Mouse (Mus musculus): ENCODE results near the gene Atp6v1g2.

Atp6v1g2 gene

GRCm38 (mm10) chr17:35201787-35202186 is 31.7 kb upstream of the Atp6v1g2 start, which contains the start of gene Tnf:
TSS of gene Tnf (minus strand) at chr17:35202007.
- in situ Hi-C loops (cut with MboI, MseI) = loop anchor here (25.0 kb wide), 1 partner anchor 811 kb away; the partner anchor contains the start of gene H2-T24

- in situ Hi-C loops (cut with MboI, MseI) = loop anchor here (25.0 kb wide), 1 partner anchor 810 kb away; the partner anchor contains the start of gene H2-T24
Observed at GRCm38 (mm10) chr17:35202442-35202841, 31.0 kb upstream of the Atp6v1g2 start.

- in situ Hi-C loops (cut with MboI, MseI) = loop anchor here (25.0 kb wide), 1 partner anchor 808 kb away; the partner anchor contains the start of gene H2-T24
Observed at GRCm38 (mm10) chr17:35204494-35205379, 28.7 kb upstream of the Atp6v1g2 start, which contains the start of gene Lta. TSS of gene Lta (minus strand) at chr17:35205351.

- in situ Hi-C loops (cut with MboI, MseI) = loop anchor here (25.0 kb wide), 1 partner anchor 807 kb away; the partner anchor contains the start of gene H2-T24
Observed at GRCm38 (mm10) chr17:35205380-35205769, 28.1 kb upstream of the Atp6v1g2 start.

GRCm38 (mm10) chr17:35209785-35210535 is 23.5 kb upstream of the Atp6v1g2 start:
- in situ Hi-C loops (cut with MboI, MseI) = loop anchor here (10.0 to 25.0 kb wide), 2 partner anchors 802 to 1455 kb away; partner anchors contain the start of gene H2-T24

- in situ Hi-C loops (cut with MboI, MseI) = loop anchor here (10.0 to 25.0 kb wide), 2 partner anchors 802 to 1456 kb away; partner anchors contain the start of gene H2-T24
Observed at GRCm38 (mm10) chr17:35210593-35210992, 22.9 kb upstream of the Atp6v1g2 start.

- in situ Hi-C loops (cut with MboI, MseI) = loop anchor here (10.0 to 25.0 kb wide), 2 partner anchors 799 to 1458 kb away; partner anchors contain the start of gene H2-T24
Observed at GRCm38 (mm10) chr17:35213071-35213470, 20.4 kb upstream of the Atp6v1g2 start.

- in situ Hi-C loops (cut with MboI, MseI) = loop anchor here (10.0 to 25.0 kb wide), 2 partner anchors 794 to 1464 kb away; partner anchors contain the start of gene H2-T24
Observed at GRCm38 (mm10) chr17:35218516-35219193, 14.8 kb upstream of the Atp6v1g2 start.

GRCm38 (mm10) chr17:35219601-35220041 is 13.8 kb upstream of the Atp6v1g2 start:
- in situ Hi-C loops (cut with MboI, MseI) = loop anchor here (10.0 to 25.0 kb wide), 2 partner anchors 793 to 1465 kb away; partner anchors contain the start of gene H2-T24

GRCm38 (mm10) chr17:35220156-35220952 is 13.1 kb upstream of the Atp6v1g2 start, which contains the start of gene Gm16181:
TSS of gene Gm16181 (plus strand) at chr17:35220834.
- in situ Hi-C loops (cut with MboI, MseI) = loop anchor here (25.0 kb wide), 1 partner anchor 792 kb away; the partner anchor contains the start of gene H2-T24

GRCm38 (mm10) chr17:35222299-35222698 is 11.2 kb upstream of the Atp6v1g2 start:
- in situ Hi-C loops (cut with MboI, MseI) = loop anchor here (25.0 kb wide), 1 partner anchor 790 kb away; the partner anchor contains the start of gene H2-T24

GRCm38 (mm10) chr17:35224641-35225040 is 8.8 kb upstream of the Atp6v1g2 start:
- in situ Hi-C loops (cut with MboI, MseI) = loop anchor here (25.0 kb wide), 1 partner anchor 788 kb away; the partner anchor contains the start of gene H2-T24

- in situ Hi-C loops (cut with MboI, MseI) = no loop called here
Observed at GRCm38 (mm10) chr17:35225456-35225855, 8.0 kb upstream of the Atp6v1g2 start.

GRCm38 (mm10) chr17:35226561-35227046 is 6.9 kb upstream of the Atp6v1g2 start:
- in situ Hi-C loops (cut with MboI, MseI) = no loop called here

- in situ Hi-C loops (cut with MboI, MseI) = loop anchor here (5.0 kb wide), 2 partner anchors 34 to 59 kb away; no protein-coding TSS in a partner anchor
Observed at GRCm38 (mm10) chr17:35231022-35231421, 2.4 kb upstream of the Atp6v1g2 start.

GRCm38 (mm10) chr17:35232043-35232442 is 1.4 kb upstream of the Atp6v1g2 start:
- in situ Hi-C loops (cut with MboI, MseI) = loop anchor here (5.0 kb wide), 2 partner anchors 35 to 60 kb away; no protein-coding TSS in a partner anchor

- in situ Hi-C loops (cut with MboI, MseI) = loop anchor here (5.0 kb wide), 2 partner anchors 35 to 60 kb away; no protein-coding TSS in a partner anchor
Observed at GRCm38 (mm10) chr17:35232659-35233058, 801 bp upstream of the Atp6v1g2 start.

- in situ Hi-C loops (cut with MboI, MseI) = loop anchor here (5.0 kb wide), 2 partner anchors 37 to 62 kb away; no protein-coding TSS in a partner anchor
Observed at GRCm38 (mm10) chr17:35234090-35234489, 630 bp downstream of the Atp6v1g2 start.

- in situ Hi-C loops (cut with MboI, MseI) = loop anchor here (5.0 kb wide), 2 partner anchors 38 to 63 kb away; no protein-coding TSS in a partner anchor
Observed at GRCm38 (mm10) chr17:35234903-35235302, 1.4 kb downstream of the Atp6v1g2 start.

Data from T-helper 2 cell (primary cell).